Mouse (Mus musculus): ENCODE measurements at regions not wholly inside any gene's neighbourhood (a gene's known extent, or its start where the extent isn't known, plus 50 kb on each side); places are given as distances from the start of the nearest gene placed in this dataset.

DNA sequence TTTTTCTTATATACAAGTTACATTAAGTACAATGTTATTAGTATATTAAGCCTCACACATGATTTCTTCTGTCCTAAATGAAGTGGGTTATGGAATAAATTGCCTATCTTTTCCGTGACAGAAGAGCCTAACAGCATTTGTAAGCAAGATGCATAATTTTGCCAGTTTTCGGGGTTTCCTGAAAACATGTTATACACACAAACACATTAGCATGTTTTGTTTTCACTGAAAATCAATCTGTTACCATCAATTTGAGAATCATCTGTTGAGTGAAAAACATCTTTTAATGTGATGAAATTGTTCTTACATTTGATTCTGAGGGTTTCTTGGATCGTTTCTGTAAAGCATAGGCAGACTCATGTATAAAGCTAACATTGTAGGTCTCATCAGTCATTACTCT lies 56.7 kb upstream of the Gm20594 start:
- in situ Hi-C loops (cut with MboI, MseI), result loop anchor here (10.0 kb wide), 1 partner anchor 1684 kb away; no protein-coding TSS in a partner anchor
